Mouse (Mus musculus): ENCODE measurements at regions not wholly inside any gene's neighbourhood (a gene's known extent, or its start where the extent isn't known, plus 50 kb on each side); places are given as distances from the start of the nearest gene placed in this dataset.

- DNase-seq (ENCODE audit: low spot score in 2 of 2), result no peak
Measured at GRCm38 (mm10) chr4:55763112-55763511, 230.8 kb upstream of the Klf4 start.

GRCm38 (mm10) chr4:55762389-55762788 is 230.1 kb upstream of the Klf4 start:
- no peak for DNase-seq (ENCODE audit: low spot score in 2 of 2)

- DNase-seq (ENCODE audit: low spot score in 2 of 2), result no peak
Measured at GRCm38 (mm10) chr4:55757148-55757927, 225.1 kb upstream of the Klf4 start.

GRCm38 (mm10) chr4:55749949-55750600 is 217.8 kb upstream of the Klf4 start:
- DNase-seq (ENCODE audit: low spot score in 2 of 2), result peak in 1 of 2 experiments; percentile 8

- peak in 1 of 2 experiments; percentile 5 for DNase-seq (ENCODE audit: low spot score in 2 of 2)
Measured at GRCm38 (mm10) chr4:55741355-55741754, 209.1 kb upstream of the Klf4 start.

- no peak for DNase-seq (ENCODE audit: low spot score in 2 of 2)
Measured at GRCm38 (mm10) chr4:55740062-55740461, 207.8 kb upstream of the Klf4 start.

GRCm38 (mm10) chr4:55738714-55739113 is 206.4 kb upstream of the Klf4 start:
- DNase-seq (ENCODE audit: low spot score in 2 of 2), result no peak

GRCm38 (mm10) chr4:55735453-55735852 is 203.2 kb upstream of the Klf4 start:
- DNase-seq (ENCODE audit: low spot score in 2 of 2), result no peak

- DNase-seq (ENCODE audit: low spot score in 2 of 2), result no peak
Measured at GRCm38 (mm10) chr4:55734331-55734730, 202.1 kb upstream of the Klf4 start.

GRCm38 (mm10) chr4:55733223-55733622 is 201.0 kb upstream of the Klf4 start:
- no peak for DNase-seq (ENCODE audit: low spot score in 2 of 2)

- DNase-seq (ENCODE audit: low spot score in 2 of 2), result peak; percentile 36 to 76
Measured at GRCm38 (mm10) chr4:55732006-55732405, 199.7 kb upstream of the Klf4 start.

GRCm38 (mm10) chr4:55730266-55730665 is 198.0 kb upstream of the Klf4 start:
- no peak for DNase-seq (ENCODE audit: low spot score in 2 of 2)

- DNase-seq (ENCODE audit: low spot score in 2 of 2), result no peak
Measured at GRCm38 (mm10) chr4:55727178-55727577, 194.9 kb upstream of the Klf4 start.

- no peak for DNase-seq (ENCODE audit: low spot score in 2 of 2)
Measured at GRCm38 (mm10) chr4:55726081-55726480, 193.8 kb upstream of the Klf4 start.

- DNase-seq (ENCODE audit: low spot score in 2 of 2), result no peak
Measured at GRCm38 (mm10) chr4:55724286-55724685, 192.0 kb upstream of the Klf4 start.

GRCm38 (mm10) chr4:55723124-55723523 is 190.9 kb upstream of the Klf4 start:
- DNase-seq (ENCODE audit: low spot score in 2 of 2), result no peak

GRCm38 (mm10) chr4:55722388-55722787 is 190.1 kb upstream of the Klf4 start:
- DNase-seq (ENCODE audit: low spot score in 2 of 2), result no peak

GRCm38 (mm10) chr4:55721834-55722233 is 189.6 kb upstream of the Klf4 start:
- no peak for DNase-seq (ENCODE audit: low spot score in 2 of 2)

- no peak for DNase-seq (ENCODE audit: low spot score in 2 of 2)
Measured at GRCm38 (mm10) chr4:55718438-55718837, 186.2 kb upstream of the Klf4 start.

- no peak for DNase-seq (ENCODE audit: low spot score in 2 of 2)
Measured at GRCm38 (mm10) chr4:55716161-55716651, 183.9 kb upstream of the Klf4 start.

- DNase-seq (ENCODE audit: low spot score in 2 of 2), result no peak
Measured at GRCm38 (mm10) chr4:55711500-55712341, 179.5 kb upstream of the Klf4 start.

GRCm38 (mm10) chr4:55710476-55710875 is 178.2 kb upstream of the Klf4 start:
- DNase-seq (ENCODE audit: low spot score in 2 of 2), result no peak

Measured in layer of hippocampus, adult 18-20 months (tissue).